Mouse (Mus musculus) gastrocnemius, adult 2 months (tissue): ENCODE measurements around the gene Rad51. TPM values are rescaled to one million over a fixed set of nuclear protein-coding genes. Genes with fewer than 3 reads are reported as not detected.

Experiments
- DNase-seq: peaks from one replicate; pipeline ENCODE4 v3.0.0; 2022
- H3K27ac ChIP-seq: fragments of 200-600 bp; 2 replicates; pipeline ENCODE4 v1.8.1; 2022; ENCODE audit warnings: mild to moderate bottlenecking
- H3K4me3 ChIP-seq: fragments of 200-600 bp; 2 replicates; pipeline ENCODE4 v1.8.1; 2022; ENCODE audit warnings: mild to moderate bottlenecking, moderate library complexity
- CTCF ChIP-seq: fragments of 200-600 bp; IDR thresholded peaks from 2 replicates; pipeline ENCODE4 v1.8.1; 2022; ENCODE audit warnings: antibody characterized with exemption, mild to moderate bottlenecking, moderate library complexity
- intact Hi-C: fragments of 180-260 bp; cut with DNase I; formaldehyde crosslinking; loops from one replicate; pipeline ENCODE4 v1.15.1; 2025
- long read RNA-seq, 2 experiments: library from polyadenylated mRNA; stranded (forward); transcript quantifications; one replicate each; pipeline ENCODE4 v2.0.0; 2021
- total RNA-seq, 2 experiments: library from RNA; stranded (reverse); gene quantifications; 2 replicates each; pipeline ENCODE4 v1.2.3; 2021

Gene Rad51
- total RNA-seq = 1 to 10 TPM in 1 of 2 experiments, under 1 TPM in 1; 0.70 to 1.3 TPM
- long read RNA-seq, experiment 1, partial matches to known transcripts = 0 of 2 reads
- long read RNA-seq, experiment 1, other reads (novel, unspliced or antisense) = 1 of 2 reads
- long read RNA-seq, experiment 2, partial matches to known transcripts = 0 of 1 reads
- long read RNA-seq, experiment 2, other reads (novel, unspliced or antisense) = 0 of 1 reads

GRCm38 (mm10) chr2:119112438-119113112 lies at the start of gene Rad51:
Gene Rad51 (plus strand): TSS chr2:119112793.
- DNase-seq = peak; percentile 88
- H3K4me3 ChIP-seq = peak within 1 kb of the TSS; percentile 85
- TF ChIP-seq CTCF = no peak
- intact Hi-C loops = loop anchor here (5.0 kb wide), 1 partner anchor 65 kb away; the partner anchor contains the start of gene Knl1
- peak within 1 kb of the TSS; percentile 96 for H3K27ac ChIP-seq

- intact Hi-C loops = no loop called here
- H3K27ac ChIP-seq = no peak overlapping the region
- DNase-seq = no peak
- TF ChIP-seq CTCF = no peak
- no peak overlapping the region for H3K4me3 ChIP-seq
Observed at GRCm38 (mm10) chr2:119072397-119072796, 40.2 kb upstream of the Rad51 start.

GRCm38 (mm10) chr2:119086156-119086555 lies 26.4 kb upstream of the Rad51 start:
- no peak overlapping the region for H3K27ac ChIP-seq
- no peak for TF ChIP-seq CTCF
- intact Hi-C loops = no loop called here
- H3K4me3 ChIP-seq = no peak overlapping the region
- DNase-seq = no peak

GRCm38 (mm10) chr2:119101552-119101951 lies 11.0 kb upstream of the Rad51 start:
- H3K4me3 ChIP-seq = no peak overlapping the region
- no peak overlapping the region for H3K27ac ChIP-seq
- intact Hi-C loops = no loop called here
- DNase-seq = no peak
- TF ChIP-seq CTCF = peak; percentile 25; the same call in 1 of the 2 replicates

- TF ChIP-seq CTCF = no peak
- intact Hi-C loops = no loop called here
- Histone ChIP-seq H3K27ac (no peak overlapping the region), H3K4me3 (no peak overlapping the region)
- DNase-seq = no peak
Observed at GRCm38 (mm10) chr2:119106583-119106982, 6.0 kb upstream of the Rad51 start.

GRCm38 (mm10) chr2:119108554-119108953 lies 4.0 kb upstream of the Rad51 start:
- intact Hi-C loops = no loop called here
- no peak for DNase-seq
- no peak overlapping the region for H3K27ac ChIP-seq
- H3K4me3 ChIP-seq = no peak overlapping the region
- no peak for TF ChIP-seq CTCF

- DNase-seq = no peak
- no peak overlapping the region for H3K4me3 ChIP-seq
- TF ChIP-seq CTCF = no peak
- no peak overlapping the region for H3K27ac ChIP-seq
- intact Hi-C loops = loop anchor here (5.0 kb wide), 1 partner anchor 64 kb away; the partner anchor contains the start of gene Knl1
Observed at GRCm38 (mm10) chr2:119111060-119111459, 1.5 kb upstream of the Rad51 start.

- H3K27ac ChIP-seq = peak overlapping the region; percentile 96; the same call in 1 of the 2 replicates
- peak overlapping the region; percentile 85 for H3K4me3 ChIP-seq
- TF ChIP-seq CTCF = no peak
- intact Hi-C loops = loop anchor here (5.0 kb wide), 1 partner anchor 66 kb away; the partner anchor contains the start of gene Knl1
- no peak for DNase-seq
Observed at GRCm38 (mm10) chr2:119113121-119113925, 730 bp downstream of the Rad51 start.

- Histone ChIP-seq H3K27ac (no peak overlapping the region), H3K4me3 (no peak overlapping the region)
- intact Hi-C loops = no loop called here
- DNase-seq = no peak
- TF ChIP-seq CTCF = no peak
Observed at GRCm38 (mm10) chr2:119136346-119136898, 23.8 kb downstream of the Rad51 start.

GRCm38 (mm10) chr2:119145199-119145598 lies 32.6 kb downstream of the Rad51 start:
- no peak for DNase-seq
- intact Hi-C loops = no loop called here

GRCm38 (mm10) chr2:119146435-119146834 lies 33.8 kb downstream of the Rad51 start:
- Histone ChIP-seq H3K27ac (no peak overlapping the region), H3K4me3 (no peak overlapping the region)
- intact Hi-C loops = no loop called here
- DNase-seq = no peak
- TF ChIP-seq CTCF = no peak

More at GRCm38 (mm10) chr2:119145199-119145598, 32.6 kb downstream of the Rad51 start:
- Histone ChIP-seq H3K4me3 (no peak overlapping the region), H3K27ac (no peak overlapping the region)
- peak; percentile 39; the same call in 1 of the 2 replicates for TF ChIP-seq CTCF

- Histone ChIP-seq H3K27ac (no peak overlapping the region), H3K4me3 (no peak overlapping the region)
- intact Hi-C loops = no loop called here
- no peak for TF ChIP-seq CTCF
- no peak for DNase-seq
Observed at GRCm38 (mm10) chr2:119147160-119147678, 34.6 kb downstream of the Rad51 start.
